Mouse (Mus musculus): Measurements from ENCODE around the gene Rptor. TPM values are rescaled to one million over a fixed set of nuclear protein-coding genes. Genes with fewer than 3 reads are reported as not detected.

Rptor gene
- total and polyA plus RNA-seq, 3 experiments, result 33.9 to 34.9 TPM; not detected in 1

DNA sequence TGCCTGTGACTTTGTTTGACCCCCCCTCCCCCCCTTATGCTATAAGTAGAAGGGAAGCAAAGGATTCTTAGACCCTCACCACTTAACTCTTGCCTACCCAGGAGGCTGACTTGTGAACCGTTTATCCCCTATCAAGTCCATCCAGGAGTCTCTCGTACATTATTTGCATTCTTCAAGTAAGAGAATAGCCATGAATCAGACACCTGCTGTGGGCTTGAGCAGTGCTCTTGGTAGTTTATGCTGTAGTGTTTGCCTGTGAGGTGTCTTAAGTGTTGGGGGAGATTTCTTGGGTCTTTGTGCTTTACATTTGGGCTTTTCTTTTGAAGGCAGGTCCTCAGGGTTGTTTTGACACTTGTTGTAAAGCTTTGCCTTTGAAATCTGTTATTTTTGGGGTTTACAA, 69.3 kb downstream of the Rptor start:
- Histone ChIP-seq H3K27me3 (ENCODE audit: control insufficient read depth in 1 of 2, insufficient read depth in 2 of 2, low read length in 2 of 2) (no peaks in the 10 kb centered on the region), H3K4me1 (ENCODE audit: control insufficient read depth in 1 of 2, insufficient read depth in 2 of 2, low read length in 2 of 2) (peaks cover 22 to 34% of the 10 kb centered on the region in 2 experiments), H3K4me3 (ENCODE audit: control insufficient read depth in 1 of 2, insufficient read depth in 1 of 2, low read depth in 2 of 2, low read length in 2 of 2) (no peak overlapping the region), H3K9me3 (replicated peaks; ENCODE audit: insufficient read depth, low read length) (no peaks in the 10 kb centered on the region), H3K9ac (ENCODE audit: control insufficient read depth, low read depth, low read length, poor library complexity, severe bottlenecking) (peak overlapping the region; percentile 68), H3K27ac (ENCODE audit: control insufficient read depth, low read depth, low read length) (peak overlapping the region; percentile 95), H3K79me2 (ENCODE audit: control insufficient read depth, insufficient read depth, low read length, poor library complexity) (peaks cover 28% of the 10 kb centered on the region), H3K36me3 (ENCODE audit: control insufficient read depth in 1 of 2, insufficient read depth in 2 of 2, low read length in 2 of 2) (peaks cover 1 to 33% of the 10 kb centered on the region in 2 experiments; a peak in 3 of 4 replicates)
- TF ChIP-seq RCOR1 (IDR thresholded peaks at IDR 0.05; ENCODE audit: low read depth, low read length) (no peak), POLR2A (IDR thresholded peaks at IDR 0.05; ENCODE audit: control insufficient read depth in 1 of 2, insufficient read depth in 1 of 2, low read depth in 1 of 2, low read length in 2 of 2, poor library complexity in 1 of 2) (no peak), KAT2A (conservative IDR thresholded peaks at IDR 0.05; ENCODE audit: low read depth, low read length) (no peak), RAD21 (IDR thresholded peaks at IDR 0.05; ENCODE audit: low read depth, low read length) (no peak), USF2 (IDR thresholded peaks at IDR 0.05; ENCODE audit: borderline replicate concordance in 1 of 2, insufficient read depth in 1 of 2, low read depth in 1 of 2, low read length in 2 of 2) (no peak), POLR2AphosphoS2 (IDR thresholded peaks at IDR 0.05; ENCODE audit: low read length) (no peak), JUND (IDR thresholded peaks at IDR 0.05; ENCODE audit: low read depth, low read length) (no peak), BHLHE40 (IDR thresholded peaks at IDR 0.05; ENCODE audit: borderline replicate concordance, low read depth, low read length) (no peak), MEF2A (IDR thresholded peaks at IDR 0.05; ENCODE audit: extremely low read depth, insufficient replicate concordance, low read depth, low read length, poor library complexity, severe bottlenecking) (no peak), MAX (IDR thresholded peaks at IDR 0.05; ENCODE audit: low read length) (no peak), E2F4 (IDR thresholded peaks at IDR 0.05; ENCODE audit: borderline replicate concordance, low read depth, low read length) (no peak), ZC3H11A (IDR thresholded peaks at IDR 0.05; ENCODE audit: low read depth, low read length) (no peak)
- no peak for DNase-seq (ENCODE audit: low read depth, low spot score)

DNA sequence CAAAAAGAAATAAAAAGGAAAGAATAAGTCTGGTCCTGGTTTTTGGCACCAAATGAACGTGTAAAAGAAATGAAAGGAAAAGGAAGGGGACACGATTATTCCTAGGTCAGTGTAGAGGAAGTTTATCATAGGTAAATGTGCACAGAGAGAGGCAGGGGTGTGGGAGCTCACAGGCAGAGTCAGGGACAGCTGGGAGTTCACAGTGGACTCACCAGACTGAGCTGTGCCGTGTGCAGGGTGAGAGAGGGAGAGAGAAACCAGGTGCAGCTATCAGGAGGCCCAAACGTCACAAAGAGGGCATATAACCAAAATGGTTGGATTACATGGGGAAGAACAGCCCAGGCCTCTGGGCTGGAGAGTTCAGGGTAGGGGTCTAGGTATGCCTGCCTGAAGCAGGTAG, 70.1 kb downstream of the Rptor start:
- no peak for DNase-seq (ENCODE audit: low read depth, low spot score)
- H3K4me3 ChIP-seq (ENCODE audit: control insufficient read depth in 1 of 2, insufficient read depth in 1 of 2, low read depth in 2 of 2, low read length in 2 of 2), result no peak overlapping the region
- no peaks in the 10 kb centered on the region for H3K9me3 ChIP-seq (replicated peaks; ENCODE audit: insufficient read depth, low read length)
- no peak for TF ChIP-seq GABPA (IDR thresholded peaks at IDR 0.05; ENCODE audit: low read depth, low read length)
- TF ChIP-seq NELFE (IDR thresholded peaks at IDR 0.05; ENCODE audit: low read depth, low read length), result no peak
- no peak for TF ChIP-seq MYC (IDR thresholded peaks at IDR 0.05; ENCODE audit: low read depth, low read length)
- no peak for TF ChIP-seq HCFC1 (IDR thresholded peaks at IDR 0.05; ENCODE audit: low read depth, low read length)
- no peak for TF ChIP-seq USF2 (IDR thresholded peaks at IDR 0.05; ENCODE audit: borderline replicate concordance in 1 of 2, insufficient read depth in 1 of 2, low read depth in 1 of 2, low read length in 2 of 2)
- no peak for TF ChIP-seq CTCF (IDR thresholded peaks at IDR 0.05 in 2 of 3, conservative IDR thresholded peaks at IDR 0.05 in 1 of 3; ENCODE audit: control insufficient read depth in 1 of 3, insufficient read depth in 1 of 3, low read depth in 2 of 3, low read length in 3 of 3, poor library complexity in 1 of 3, severe bottlenecking in 1 of 3)
- no peak for TF ChIP-seq UBTF (IDR thresholded peaks at IDR 0.05; ENCODE audit: borderline replicate concordance, insufficient read depth, low read depth, low read length)
- no peak for TF ChIP-seq CHD1 (IDR thresholded peaks at IDR 0.05; ENCODE audit: low read depth, low read length)
- TF ChIP-seq POLR2A (IDR thresholded peaks at IDR 0.05; ENCODE audit: control insufficient read depth in 1 of 2, insufficient read depth in 1 of 2, low read depth in 1 of 2, low read length in 2 of 2, poor library complexity in 1 of 2), result no peak
- no peak for TF ChIP-seq TAL1 (IDR thresholded peaks at IDR 0.05; ENCODE audit: low read length)
- no peak overlapping the region for H3K27ac ChIP-seq (ENCODE audit: control insufficient read depth, low read depth, low read length)
- H3K9ac ChIP-seq (ENCODE audit: control insufficient read depth, low read depth, low read length, poor library complexity, severe bottlenecking), result no peak overlapping the region
- H3K36me3 ChIP-seq (ENCODE audit: control insufficient read depth in 1 of 2, insufficient read depth in 2 of 2, low read length in 2 of 2), result peaks cover 1 to 38% of the 10 kb centered on the region in 2 experiments; a peak in 3 of 4 replicates
- peaks cover 22 to 40% of the 10 kb centered on the region in 2 experiments for H3K4me1 ChIP-seq (ENCODE audit: control insufficient read depth in 1 of 2, insufficient read depth in 2 of 2, low read length in 2 of 2)
- no peaks in the 10 kb centered on the region for H3K27me3 ChIP-seq (ENCODE audit: control insufficient read depth in 1 of 2, insufficient read depth in 2 of 2, low read length in 2 of 2)
- H3K79me2 ChIP-seq (ENCODE audit: control insufficient read depth, insufficient read depth, low read length, poor library complexity), result peaks cover 30% of the 10 kb centered on the region

Data from MEL (cell line).